Mouse (Mus musculus) adrenal gland, postnatal 10 days (tissue): ENCODE results near the gene Trim43a. TPM values are rescaled to one million over a fixed set of nuclear protein-coding genes. Genes with fewer than 3 reads are reported as not detected.
"Not testable (repeated sequence)": the region's sequence is repeated elsewhere in the genome, so short reads cannot be mapped to it uniquely, and the experiment has no call there.

Source experiments
- DNase-seq: peaks from one replicate; pipeline ENCODE4 v3.0.0; 2021; ENCODE audit warnings: mixed read lengths
- long read RNA-seq, 2 experiments: library from polyadenylated mRNA; stranded (forward); transcript quantifications; one replicate each; pipeline ENCODE4 v2.0.0; 2021
- total RNA-seq, 2 experiments: library from RNA; stranded (reverse); gene quantifications; 2 replicates each; pipeline ENCODE4 v1.2.3; 2021

Trim43a gene
- total RNA-seq, result under 1 TPM; 0.21 to 0.75 TPM
- long read RNA-seq, experiment 1, result 0 reads
- long read RNA-seq, experiment 2, result 0 reads

- DNase-seq, result not testable (repeated sequence)
Observed at GRCm38 (mm10) chr9:88580591-88580990, at the start of gene Trim43a. Gene Trim43a (plus strand): TSS chr9:88580891.

DNA sequence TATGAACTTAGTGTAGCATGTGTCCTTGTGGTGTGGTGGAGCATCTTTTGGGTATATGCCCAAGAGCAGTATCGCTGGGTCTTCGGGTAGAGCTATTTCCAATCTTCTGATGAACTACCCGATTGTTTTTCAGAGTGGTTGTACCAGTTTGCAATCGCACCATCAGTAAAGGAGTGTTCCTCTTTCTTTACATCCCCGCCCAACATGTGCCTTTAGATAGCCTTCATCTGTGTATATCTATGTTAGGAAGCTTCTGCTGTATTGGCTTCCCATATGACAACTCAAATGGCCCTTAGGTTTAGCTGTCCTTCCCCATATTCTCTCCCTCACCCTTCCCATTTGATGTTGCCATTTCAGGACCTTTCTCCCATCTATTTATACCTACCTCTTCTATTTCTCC, 46.6 kb upstream of the Trim43a start:
- DNase-seq, result no peak

DNA sequence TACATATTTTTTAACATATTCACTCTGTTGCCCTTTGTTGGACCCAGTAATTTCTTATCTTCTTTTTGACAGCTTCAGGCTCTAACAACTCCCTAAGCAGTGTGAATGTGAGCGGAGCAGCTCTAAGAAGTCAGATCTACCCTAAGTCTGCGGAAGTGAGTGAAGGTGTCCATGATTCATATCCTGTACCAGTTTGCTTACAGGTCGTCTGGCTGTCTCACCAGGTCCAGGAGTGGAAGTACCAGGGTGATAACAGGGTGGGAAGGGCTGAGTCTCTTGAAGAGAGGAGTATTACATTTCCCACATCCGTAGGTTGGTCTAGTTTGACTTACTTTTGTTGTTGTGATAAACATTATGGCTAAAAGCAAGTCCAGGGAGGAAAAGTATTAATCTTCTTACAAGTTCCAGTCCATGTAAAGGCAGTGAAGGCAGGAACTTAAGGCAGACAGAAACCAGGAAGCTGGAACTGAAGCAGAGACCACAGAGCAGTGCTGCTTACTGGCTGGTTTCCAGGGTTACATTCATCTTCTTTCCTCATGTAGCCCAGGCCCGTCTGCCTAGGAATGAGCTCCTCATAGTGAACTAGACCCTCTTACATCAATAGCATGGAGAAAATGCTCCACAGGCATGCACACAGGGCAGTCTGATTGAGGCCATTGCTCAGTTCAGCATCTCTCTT, 41.0 kb upstream of the Trim43a start:
- no peak for DNase-seq

- no peak for DNase-seq
Observed at GRCm38 (mm10) chr9:88542816-88543215, 37.9 kb upstream of the Trim43a start.

DNA sequence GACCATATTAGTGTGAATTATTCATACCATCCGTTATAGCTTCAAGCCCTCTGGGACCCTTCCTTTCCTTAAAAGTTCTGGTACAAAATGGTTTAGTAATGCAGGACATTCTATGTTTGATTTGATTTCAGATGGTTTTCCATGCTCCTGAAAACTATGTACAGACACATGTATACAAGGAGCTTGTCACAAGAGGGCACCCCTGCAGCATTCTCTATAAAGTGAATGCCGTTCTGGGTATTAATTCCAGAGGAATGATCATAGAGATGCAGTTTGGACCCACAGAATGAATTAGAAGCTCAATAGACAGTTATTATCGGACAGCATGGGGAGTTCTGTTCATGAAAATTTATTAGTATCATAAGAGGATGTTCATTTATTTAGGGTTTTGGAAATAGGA, 35.2 kb upstream of the Trim43a start:
- DNase-seq, result no peak

GRCm38 (mm10) chr9:88546166-88546565, 34.5 kb upstream of the Trim43a start:
- DNase-seq, result peak; percentile 67

DNA sequence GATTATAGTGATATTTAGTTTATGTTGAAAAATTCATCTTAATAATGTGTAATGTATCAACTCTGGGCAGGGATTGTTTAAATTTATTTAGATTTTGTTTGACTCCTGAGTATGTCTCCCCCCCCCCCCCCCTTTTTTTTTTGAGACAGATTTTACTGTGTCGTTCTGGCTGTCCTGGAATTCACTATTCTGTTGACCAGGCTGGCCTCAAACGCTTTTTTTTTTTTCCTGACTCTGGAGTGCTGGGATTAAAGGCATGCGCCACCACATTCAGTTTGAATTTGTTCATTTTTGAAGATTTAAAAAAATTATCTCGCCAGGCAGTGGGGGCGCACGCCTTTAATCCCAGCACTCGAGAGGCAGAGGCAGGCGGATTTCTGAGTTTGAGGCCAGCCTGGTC, 34.0 kb upstream of the Trim43a start:
- DNase-seq, result no peak

GRCm38 (mm10) chr9:88547270-88547669, 33.4 kb upstream of the Trim43a start:
- peak; percentile 30 for DNase-seq

DNA sequence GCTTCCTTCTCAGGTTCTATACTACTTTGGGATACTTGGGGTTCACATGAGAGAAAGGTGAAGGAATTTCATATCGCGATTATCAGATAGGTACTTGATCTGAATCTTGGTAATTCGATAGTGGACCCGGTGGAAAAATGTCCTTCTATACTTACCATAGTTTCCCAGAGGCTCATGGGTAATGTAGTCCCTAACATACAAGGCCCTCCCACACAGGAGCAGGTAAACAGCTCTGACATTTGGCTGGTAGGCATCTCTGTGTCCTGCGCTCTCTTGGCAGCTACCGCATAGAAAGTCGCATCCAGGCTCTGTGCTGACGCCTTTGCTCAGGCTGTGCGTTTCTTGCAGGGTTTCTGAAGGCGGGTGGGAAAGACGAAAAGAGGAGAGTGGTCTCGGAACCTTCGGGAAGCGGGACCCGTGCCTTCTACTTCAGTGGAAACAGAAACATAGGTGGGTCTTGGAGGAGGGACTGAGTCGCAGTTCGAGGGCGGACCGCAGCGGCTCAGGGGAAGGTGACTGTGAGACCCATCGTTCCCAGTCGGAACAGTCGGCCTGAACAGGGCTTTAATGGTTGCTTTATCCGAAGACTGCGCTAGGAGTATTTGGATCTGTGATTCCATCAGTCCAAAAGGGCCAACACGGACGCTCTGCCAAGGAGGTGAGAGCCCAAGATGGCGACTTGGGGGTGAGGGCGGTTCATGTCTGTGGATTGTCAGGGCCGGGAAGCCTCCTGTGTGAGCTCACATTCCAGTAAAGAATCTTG, 32.7 kb upstream of the Trim43a start, which contains the start of gene Zfp949:
TSS of gene Zfp949 (plus strand) at position 170 of the 763 bp plus-strand sequence.
- DNase-seq, result peak; percentile 73

- DNase-seq, result no peak
Observed at GRCm38 (mm10) chr9:88548614-88548945, 32.1 kb upstream of the Trim43a start.

DNA sequence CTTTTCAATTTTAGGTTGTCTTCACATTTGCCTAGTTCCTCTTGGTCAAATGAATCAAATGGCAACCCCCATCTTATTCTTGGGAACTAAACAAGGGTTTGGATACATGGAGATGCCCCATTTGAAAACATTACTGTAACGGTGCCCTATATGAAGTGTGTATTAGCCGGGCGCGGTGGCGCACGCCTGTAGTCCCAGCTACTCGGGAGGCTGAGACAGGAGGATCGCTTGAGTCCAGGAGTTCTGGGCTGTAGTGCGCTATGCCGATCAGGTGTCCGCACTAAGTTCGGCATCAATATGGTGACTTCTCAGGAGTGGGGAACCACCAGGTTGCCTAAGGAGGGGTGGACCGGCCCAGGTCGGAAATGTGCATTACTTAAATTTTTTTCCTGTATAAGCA, 27.6 kb upstream of the Trim43a start:
- DNase-seq, result no peak

DNA sequence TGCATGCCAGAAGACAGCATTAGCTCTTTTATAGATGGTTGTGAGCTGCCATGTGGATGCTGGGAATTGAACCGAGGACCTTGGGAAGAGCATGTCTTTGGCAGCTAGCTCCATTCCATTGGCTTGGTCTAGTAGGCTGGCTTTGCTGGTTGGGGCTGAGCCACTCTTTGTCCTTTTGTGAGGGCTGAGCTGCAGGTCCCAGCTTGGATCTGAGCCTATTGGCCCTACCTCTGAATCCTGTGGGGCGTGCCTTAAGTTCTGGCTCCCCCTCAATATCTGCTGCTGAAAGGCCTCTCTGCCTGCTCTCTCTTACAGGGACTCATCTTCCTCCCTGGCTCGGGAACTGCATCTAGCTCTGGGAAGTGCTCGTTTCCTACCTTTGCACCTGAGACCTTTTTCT, 22.5 kb upstream of the Trim43a start:
- DNase-seq, result no peak

DNA sequence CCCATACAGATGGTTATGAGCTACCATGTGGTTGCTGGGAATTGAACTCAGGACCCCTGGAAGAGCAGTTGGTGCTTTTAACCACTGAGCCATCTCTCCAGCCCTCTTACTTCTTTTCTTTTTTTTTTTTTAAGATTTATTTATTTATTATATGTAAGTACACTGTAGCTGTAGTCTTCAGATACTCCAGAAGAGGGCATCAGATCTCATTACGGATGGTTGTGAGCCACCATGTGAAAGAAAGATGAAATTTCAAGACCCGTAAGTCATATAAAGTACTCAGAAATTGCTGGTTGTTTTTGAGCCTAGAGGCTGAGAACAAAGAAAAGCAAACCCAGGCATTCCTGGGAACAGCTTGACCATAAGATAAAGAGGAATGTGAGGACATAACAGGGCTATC, 19.2 kb upstream of the Trim43a start:
- DNase-seq, result not testable (repeated sequence)

GRCm38 (mm10) chr9:88570471-88570870, 10.2 kb upstream of the Trim43a start:
- not testable (repeated sequence) for DNase-seq

DNA sequence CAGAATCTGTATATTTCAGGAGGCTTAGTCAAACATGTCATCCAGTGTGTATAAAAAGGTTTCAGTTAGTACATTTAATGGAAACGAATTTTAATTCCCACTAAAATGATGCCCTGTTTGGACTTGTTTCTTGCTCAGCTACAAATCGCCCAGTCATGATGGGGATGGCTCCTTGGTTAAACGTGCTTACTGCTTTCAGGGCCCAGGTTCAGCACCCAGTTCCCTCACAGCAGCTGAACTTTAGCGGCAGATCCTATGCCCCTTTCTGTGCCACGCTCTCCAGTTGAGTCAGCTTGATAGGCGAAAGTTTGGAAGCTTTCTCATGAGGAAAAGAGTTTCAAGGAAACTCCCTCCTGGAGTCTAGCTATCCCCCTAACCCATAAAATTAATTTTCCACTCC, 13.0 kb downstream of the Trim43a start:
- not testable (repeated sequence) for DNase-seq

DNA sequence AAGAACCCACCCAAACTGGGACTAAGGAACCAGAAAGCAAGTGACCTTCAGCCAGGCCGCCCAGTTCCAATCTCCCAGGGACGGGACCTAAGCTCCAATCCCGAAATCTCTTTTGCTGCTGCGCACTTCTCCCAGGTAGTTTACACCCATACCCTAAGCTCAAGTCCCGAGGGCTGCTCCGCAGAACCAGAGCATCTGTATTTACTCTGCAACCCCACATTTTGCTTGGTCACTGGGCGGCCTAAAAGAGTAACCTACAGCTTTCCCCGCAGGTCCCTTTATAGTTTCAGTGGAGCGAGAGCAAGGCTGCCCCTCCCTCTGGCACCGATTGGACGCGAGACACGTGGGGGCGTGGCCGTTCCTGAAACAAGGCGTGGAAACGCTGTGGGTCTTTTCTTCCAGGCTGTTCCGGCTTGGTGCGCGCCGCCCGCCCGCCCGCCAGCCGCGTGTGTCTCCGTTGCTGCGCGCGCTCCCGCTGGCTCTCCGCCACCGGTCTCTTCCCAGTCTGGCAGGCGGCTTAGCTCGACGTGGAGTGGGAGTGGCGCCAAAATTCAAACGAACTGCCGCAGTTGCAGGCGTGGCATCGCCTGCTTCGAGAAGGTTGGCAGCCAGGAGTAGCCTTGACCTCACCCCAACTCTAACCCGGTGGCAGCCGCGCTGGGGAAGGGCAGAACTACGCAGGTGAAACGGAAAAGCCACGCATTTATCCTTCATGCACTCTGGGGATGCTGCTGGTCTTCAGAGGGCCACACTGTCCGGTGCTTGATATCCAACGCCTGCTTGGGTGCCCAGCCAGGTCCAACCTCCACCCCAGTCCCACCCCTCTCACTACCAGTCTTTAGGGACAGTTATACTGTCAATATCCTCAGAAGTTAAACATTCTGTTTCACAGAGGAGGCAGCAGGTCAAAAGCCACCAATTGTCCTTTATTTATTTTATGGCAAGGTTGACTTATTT, 18.8 kb downstream of the Trim43a start:
- peak; percentile 100 for DNase-seq

DNA sequence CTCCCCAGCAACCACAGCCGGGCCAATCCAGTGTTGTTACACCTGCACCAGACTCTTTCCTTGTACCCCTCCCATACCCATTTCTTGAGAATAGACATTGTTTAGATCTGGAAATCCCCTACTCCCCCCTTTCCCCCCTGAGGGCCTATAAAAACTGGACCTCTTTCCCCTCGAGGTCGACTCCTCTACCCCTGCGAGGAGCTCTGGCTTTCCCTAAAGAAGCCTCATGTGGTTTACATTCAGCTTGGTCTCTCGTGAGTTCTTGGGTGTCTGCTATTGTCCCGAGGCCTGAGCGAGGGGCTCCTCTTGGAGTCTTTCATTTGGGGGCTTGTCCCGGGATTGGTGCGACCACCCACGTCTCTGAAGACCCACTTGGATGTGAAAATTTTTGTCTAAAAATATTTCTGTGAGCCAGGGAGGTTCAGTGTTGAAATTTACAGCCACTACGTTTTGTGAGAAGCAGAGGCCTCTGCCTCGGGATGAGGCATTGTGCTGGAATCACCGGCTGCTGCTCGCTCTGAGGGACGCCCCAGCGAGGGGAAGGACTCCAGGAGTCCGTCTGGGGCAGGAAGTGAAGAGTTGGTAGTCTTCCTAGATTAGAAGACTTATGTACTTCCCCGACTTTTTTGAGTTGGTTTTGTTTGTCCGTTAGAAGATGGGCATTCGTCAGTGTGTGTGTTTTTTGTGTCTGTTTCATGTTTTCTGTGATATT, 45.3 kb downstream of the Trim43a start:
- not testable (repeated sequence) for DNase-seq

DNA sequence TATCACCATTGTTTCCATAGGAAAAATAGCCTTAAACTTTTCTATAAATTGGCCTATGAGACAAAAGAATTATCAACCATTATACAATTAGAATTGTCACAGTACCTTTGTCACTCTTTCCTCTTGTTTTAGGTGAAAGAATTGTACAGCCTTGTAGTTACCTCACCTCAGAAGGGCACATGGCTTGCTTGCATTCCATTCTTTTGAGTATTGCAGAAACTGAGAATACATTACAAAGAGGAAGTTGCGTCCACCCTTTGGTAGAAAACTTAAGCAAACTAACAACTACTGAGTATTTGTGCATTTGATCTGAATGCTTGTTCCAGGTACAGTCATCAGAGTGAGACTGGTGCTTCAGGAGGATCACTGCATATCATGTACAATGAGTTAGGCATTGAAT, 57.4 kb downstream of the Trim43a start:
- DNase-seq, result not testable (repeated sequence)
